Mouse (Mus musculus): ENCODE results near the gene Polr3h.
"Not testable (repeated sequence)": the region's sequence is repeated elsewhere in the genome, so short reads cannot be mapped to it uniquely, and the experiment has no call there.

The Polr3h gene

DNA sequence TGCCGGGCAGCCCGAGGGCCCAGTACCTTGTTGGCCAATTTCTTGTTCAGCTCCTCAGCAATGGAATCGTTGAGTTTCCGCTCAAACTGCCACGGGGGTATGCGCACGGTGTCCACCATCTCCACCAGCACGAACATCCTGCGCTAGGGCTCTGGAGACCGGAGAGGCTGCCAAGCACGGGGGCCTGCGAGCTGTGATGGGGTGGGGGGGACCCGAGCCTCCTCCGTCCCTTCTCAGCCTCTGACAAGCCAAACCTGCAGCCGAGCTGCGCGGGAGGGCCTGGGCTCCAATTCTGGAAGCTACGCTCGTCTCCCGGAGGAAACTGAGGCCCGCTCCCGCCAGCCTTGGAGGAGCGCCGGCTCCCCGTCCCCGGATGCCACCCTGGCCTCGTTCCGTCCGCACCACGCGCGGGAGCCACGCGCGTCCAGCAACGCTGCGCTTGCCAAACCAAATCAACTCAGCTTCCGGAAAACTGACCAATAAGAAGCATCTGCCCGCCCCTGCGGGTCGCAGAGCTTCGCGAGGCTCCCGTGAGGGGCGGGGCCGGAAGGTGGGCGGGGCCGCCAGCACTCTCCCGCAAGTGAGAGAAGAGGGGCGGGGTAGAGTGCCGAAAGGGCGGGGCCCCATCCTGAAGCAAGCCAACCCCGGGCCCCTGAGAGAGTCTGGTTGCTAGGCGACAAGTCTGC, at the start of gene Polr3h:
TSS of gene Polr3h (minus strand) at position 481 of the 686 bp plus-strand sequence.
- peak; percentile 99 for DNase-seq

DNA sequence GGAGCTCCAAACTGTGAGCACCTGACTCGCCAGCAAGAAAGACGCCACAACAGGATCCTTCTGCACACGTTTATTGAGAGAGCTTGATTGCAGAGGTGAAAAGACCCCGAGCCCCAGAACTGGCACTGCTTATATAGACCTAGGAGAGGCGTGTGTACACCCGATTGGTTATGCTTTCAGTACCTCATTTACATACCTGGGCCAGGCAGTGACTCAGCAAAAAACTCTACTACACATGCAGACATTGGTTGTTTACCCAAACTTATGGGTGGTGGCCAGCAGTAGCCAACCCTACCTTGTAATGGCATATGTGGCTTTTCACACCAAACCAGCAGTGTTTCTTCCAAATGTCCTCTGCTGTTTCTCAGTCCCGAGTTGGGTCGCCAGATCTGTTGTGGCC, 49.1 kb upstream of the Polr3h start:
- DNase-seq = not testable (repeated sequence)

GRCm38 (mm10) chr15:81970498-81970897, 44.5 kb upstream of the Polr3h start:
- not testable (repeated sequence) for DNase-seq

DNA sequence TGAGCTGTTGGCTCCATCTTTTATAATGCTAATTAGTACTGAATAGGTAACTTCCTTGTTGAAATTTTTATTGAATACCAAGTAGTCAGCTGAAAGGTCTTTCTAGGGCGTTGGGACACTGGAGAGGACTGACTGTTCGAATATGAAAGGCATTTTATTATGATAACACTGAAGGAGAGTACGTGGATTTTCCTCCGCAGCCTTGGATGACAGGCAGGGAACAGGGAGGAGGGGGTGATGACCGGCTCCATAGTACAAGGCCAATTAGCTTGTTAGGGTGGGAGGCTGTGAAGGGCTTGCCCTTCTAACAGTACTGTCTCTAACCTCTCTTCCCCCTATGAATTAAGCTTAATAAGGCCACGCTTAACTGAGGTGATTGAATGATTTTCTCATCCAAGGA, 43.6 kb upstream of the Polr3h start:
- DNase-seq = not testable (repeated sequence)

DNA sequence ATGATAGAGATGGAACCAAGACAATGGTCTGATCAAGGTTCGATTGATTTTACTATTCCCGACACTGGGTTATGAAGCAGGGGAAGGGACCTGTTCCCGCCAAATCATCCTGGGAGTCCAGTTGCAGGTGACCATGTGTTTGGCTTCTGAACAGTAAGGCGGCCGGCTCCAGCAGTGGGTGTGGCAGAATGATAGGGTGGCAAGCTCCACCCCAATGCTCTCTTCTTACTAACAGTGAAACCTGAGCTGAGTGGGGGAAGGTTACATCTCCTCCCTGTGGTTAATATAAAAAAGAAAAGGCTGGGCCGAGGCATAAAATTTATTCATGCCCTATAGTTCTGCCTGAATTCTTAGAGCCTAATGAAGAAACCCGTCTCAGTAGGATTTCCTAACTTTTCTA, 43.1 kb upstream of the Polr3h start:
- DNase-seq = no peak

DNA sequence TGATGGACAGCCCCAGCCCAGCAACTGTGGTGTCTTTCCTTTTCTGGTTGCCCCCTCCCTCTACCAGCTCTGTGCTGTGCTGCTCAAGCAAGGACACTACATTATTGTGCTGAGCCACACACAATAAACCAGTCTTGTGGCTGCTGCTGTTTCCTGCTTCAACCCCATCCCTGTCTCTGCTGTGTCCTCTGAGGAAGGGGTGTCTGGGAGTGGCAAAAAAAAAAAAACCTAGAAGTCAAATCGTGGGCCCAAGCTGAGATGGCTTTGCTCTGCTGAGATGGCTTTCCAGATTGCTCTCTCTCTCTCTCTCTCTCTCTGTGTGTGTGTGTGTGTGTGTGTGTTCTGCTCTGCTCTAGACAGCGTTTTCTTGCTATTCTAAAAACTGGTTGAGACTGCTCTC, 42.4 kb upstream of the Polr3h start:
- no peak for DNase-seq

DNA sequence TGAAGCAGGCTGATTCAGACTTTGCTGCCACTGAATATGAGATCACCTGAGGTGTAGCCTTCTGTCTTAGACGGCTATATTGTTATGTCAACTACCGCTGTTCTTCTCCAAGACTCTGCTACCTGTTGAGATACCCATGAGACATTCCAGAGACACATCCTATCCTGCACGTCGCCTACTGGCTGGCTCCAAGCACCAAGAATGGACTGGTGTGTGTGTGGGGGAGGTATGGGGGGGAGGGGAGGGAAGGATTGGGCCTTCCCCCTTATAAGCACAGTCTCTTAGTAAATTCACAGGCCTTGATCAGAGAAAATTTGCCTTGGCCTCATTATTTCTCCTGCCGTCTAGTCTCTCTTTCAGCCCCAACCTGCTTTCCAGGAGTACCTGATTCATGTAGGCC, 41.8 kb upstream of the Polr3h start:
- no peak for DNase-seq

- DNase-seq = no peak
These were observed 40.2 kb upstream of the Polr3h start for GRCm38 (mm10) chr15:81966062-81966829.

- no peak for DNase-seq
These were observed 39.0 kb upstream of the Polr3h start for GRCm38 (mm10) chr15:81964980-81965545.

DNA sequence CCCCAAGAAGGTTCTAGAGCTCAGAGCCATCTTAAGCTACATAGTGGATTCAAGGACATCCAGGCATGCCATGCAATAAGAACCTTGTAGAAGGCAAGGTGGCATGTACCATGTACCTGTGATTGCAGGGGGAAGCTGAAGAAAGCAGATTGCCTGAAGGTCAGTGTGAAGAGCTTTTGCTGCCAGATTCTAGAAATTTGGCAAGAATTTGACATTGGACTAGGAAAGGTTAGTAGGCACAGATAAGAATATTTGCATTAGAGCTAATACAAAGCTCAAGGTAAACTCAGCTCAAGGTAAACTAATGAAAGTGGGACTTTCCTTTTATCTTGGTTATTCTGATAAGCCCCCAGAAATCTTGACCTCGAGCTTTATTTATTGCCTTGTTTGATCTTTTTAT, 38.2 kb upstream of the Polr3h start:
- DNase-seq = no peak

- no peak for DNase-seq
These were observed 35.0 kb upstream of the Polr3h start for GRCm38 (mm10) chr15:81961078-81961451.

DNA sequence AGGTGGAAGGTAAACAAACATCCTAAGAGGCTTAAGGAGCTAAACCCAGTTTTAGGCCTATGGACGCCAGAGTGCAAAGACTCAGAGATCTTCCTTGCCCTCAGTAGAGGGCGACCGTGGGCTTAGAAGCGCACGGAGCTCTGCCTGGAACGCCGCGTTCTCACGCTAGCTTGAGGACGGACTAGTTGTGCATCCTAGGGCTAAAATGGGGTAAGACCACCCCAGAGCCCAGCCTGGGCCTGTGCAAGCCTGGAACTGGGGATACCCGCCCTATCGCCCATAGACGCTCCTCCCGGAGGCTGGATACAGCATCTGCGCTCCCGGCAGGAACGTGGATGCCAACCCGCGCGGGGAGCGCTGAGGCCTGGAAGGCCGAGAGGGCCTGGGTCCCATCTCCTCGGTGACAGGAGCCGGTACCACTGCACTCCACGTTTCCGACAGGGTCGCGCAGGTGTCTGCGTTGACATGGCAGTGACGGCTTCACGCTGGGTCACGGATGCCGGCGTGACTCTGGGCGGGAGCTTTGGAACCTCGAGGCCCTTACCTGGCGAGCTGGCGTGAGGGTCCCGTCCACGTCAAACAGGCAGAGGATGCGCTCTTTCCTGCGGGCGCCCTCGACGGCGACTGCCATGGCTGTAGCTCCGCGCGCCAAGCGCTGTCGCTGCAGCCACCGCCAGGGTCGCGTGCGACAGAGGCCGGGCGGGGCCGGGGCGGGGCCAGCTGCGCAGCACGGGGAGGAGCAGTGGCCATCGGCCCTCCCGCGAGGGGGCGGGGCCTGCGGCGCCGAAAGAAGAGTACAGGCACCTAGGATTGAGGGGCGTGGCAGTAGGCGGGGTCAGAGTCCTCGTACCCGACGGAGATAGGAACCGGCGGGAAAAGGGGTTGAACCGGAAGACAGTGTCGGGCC, 34.4 kb upstream of the Polr3h start, which contains the start of gene Pmm1:
TSS of gene Pmm1 (minus strand) at position 760 of the 907 bp plus-strand sequence.
- peak; percentile 100 for DNase-seq

DNA sequence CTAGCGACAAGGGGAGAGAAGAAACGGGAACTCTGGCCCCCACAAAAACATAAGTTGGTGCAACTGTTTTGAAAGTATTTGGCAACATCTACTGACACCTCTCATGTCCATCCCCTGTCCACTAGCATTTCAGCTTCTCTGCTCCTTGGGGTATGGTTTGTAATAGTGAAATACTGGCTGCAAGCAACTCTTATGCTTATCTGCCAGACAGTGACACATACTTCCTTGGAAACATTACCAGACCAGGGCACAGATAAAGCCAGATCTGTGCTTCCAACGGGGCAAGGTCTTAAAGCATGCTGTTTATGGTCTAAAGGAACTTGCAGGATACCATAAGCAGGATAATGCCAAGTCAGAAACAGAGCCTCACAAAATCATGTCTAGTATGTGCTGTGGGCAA, 32.9 kb upstream of the Polr3h start:
- no peak for DNase-seq

DNA sequence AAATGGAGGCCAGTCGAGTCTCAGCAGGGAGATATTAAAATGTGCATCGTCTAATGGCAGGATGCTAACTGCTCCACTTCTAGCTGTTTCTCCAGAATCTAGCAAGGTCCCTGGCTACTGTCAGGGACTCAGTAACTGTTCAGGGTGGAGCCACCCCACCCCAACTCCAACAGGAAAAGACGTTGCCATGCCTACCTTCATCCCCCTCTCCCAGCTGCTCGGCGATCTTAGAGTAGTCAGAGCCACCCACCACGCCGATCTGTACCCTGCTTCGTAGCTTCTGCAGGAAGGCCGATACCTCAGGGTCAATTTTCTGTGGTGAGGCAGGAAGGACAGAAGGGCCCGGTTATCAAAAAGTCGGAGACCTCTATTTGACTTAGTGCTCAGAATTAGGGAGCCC, 31.6 kb upstream of the Polr3h start:
- DNase-seq = no peak

DNA sequence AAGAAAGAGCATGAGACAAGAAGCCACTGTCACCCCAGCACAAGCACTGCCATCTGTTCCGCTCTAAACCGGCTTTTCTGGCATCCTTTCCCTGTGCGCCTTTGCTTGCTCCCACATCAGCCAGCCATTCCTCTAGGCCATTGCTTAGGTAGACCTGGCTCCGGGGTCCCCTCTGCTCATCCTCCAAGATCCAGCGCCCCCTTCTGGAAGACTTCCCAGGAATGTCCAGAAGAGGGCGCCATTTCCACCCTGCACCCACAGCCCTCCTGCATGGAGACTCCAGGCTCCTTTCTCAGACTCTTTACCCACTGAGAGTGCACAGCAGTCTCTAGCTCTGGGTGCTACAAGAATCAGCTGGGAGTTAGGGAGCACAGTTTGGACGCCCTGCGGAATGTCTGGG, 30.4 kb upstream of the Polr3h start:
- peak; percentile 71 for DNase-seq

GRCm38 (mm10) chr15:81955414-81955813, 29.4 kb upstream of the Polr3h start:
- no peak for DNase-seq

DNA sequence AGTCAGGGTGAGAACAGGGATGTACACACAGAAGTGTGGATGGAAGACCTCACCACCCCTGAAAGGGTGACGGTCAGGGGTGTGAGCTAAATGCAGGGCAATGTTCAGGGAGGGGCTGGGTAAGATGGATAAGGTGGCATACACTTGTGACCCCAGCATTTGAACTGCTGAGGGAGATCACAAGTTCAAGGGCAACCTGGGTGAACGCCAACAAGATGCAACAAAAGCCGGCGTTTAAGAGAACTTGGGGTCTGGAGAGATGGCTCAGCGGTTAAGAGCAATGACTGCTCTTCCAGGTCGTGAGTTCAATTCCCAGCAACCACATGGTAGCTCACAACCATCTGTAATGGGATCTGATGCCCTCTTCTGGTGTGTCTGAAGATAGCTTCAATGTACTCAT, 28.7 kb upstream of the Polr3h start:
- DNase-seq = no peak

DNA sequence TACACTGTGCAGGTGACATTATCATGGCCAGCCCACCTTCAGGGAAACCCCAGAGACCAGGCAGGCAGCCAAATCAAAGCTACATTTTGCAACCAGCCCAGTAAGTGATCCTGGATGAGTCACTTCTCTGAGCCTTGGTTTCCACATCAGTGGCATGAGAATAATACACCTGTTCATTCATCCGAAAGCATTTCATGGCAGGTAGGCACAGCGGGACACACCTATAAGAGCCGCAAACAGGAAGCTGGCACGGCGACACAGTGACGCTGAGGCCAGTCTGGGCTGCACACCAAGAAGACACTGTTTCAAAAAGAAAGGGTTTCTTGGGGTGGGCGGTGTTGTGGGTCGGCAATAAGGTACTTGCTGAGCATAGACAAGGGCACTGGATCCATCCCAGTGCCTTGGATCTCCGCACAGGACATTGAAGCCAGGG, 28.1 kb upstream of the Polr3h start:
- DNase-seq = no peak

DNA sequence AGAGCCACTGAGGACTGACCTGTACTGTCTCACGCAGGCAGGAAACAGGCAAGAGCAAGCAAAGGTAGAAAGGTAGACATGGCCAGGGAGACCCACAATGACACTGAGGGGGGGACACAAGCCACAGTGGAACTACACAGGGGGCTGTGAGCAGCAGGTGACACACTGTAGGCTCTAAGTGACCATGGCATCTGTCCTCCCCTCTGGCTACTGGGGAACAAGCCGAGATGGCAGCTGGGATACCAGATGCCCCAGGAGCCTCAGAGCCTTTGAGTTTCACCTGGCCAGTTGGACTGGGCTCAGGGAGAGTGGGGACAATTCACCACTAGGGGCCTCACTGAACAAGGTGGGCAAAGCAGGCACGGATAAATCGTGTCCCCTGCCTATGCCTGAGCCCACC, 26.3 kb upstream of the Polr3h start:
- no peak for DNase-seq

GRCm38 (mm10) chr15:81951159-81951558, 25.1 kb upstream of the Polr3h start:
- no peak for DNase-seq

DNA sequence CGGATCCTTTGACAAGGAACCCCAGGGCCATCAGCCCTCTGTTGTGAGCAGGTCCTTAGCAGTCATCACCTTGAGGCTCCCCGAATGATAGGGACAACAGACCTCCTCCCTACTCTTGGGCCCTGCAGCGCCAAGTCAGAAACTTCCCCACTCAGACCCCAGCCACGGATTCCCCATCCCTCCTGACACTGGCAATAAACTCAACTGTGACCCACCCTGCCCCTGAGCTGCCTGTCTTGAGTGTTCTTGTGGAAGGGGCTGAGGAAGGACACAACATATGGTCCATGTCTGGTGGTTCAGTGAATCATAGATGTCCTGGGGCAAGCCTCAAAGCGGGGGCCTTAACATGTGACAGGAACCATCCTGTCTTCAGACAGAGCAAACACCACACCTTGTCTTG, 24.7 kb upstream of the Polr3h start:
- DNase-seq = no peak

GRCm38 (mm10) chr15:81949476-81950131, 23.6 kb upstream of the Polr3h start:
- DNase-seq = no peak

Data from thymus, postnatal 14 days (tissue).